11 mouse cellular contexts compared by ENCODE assay signal in genomic region chr2:33583317-33583716, GRCm38 (mm10). TPM values are rescaled to one million over a fixed set of nuclear protein-coding genes. Genes with fewer than 3 reads are reported as not detected.
DNase-seq lines count a peak whose midpoint lies in the region; ATAC-seq and TF ChIP-seq lines count a peak whose summit lies in the region.
"Had no signal": no experiment of that assay in that cellular context is flagged by ENCODE, and none has a peak within 500 bp of the region (broad histone marks: within the 10 kb centered on the region; RNA-seq: fewer than 3 reads in every experiment).

No protein-coding gene starts in this region.

- H3K4me1 ChIP-seq in heart, adult 2 months (ENCODE audit: control insufficient read depth, insufficient read depth, low read length): no peaks in the 10 kb centered on the region
- H3K4me1 ChIP-seq in limb, embryonic 12.5 days (replicated peaks): peaks cover 88% of the 10 kb centered on the region
- H3K4me1 ChIP-seq in stomach, embryonic 15.5 days: peaks cover 35% of the 10 kb centered on the region

- H3K27me3 ChIP-seq in heart, adult 2 months (ENCODE audit: control insufficient read depth, insufficient read depth, low read length): peaks cover 3% of the 10 kb centered on the region
- peaks cover 56% of the 10 kb centered on the region for H3K27me3 ChIP-seq in limb, embryonic 12.5 days
- peaks cover 60% of the 10 kb centered on the region for H3K27me3 ChIP-seq in stomach, embryonic 15.5 days (replicated peaks)

- peak overlapping the region; percentile 54; the same call in 1 of the 2 replicates for H3K4me2 ChIP-seq in limb, embryonic 12.5 days
- no peak overlapping the region for H3K4me2 ChIP-seq in stomach, embryonic 15.5 days
- H3K4me2 ChIP-seq: liver, embryonic 15.5 days had no signal

- intact Hi-C loops in heart, adult 2 months (cut with DNase I): no loop called here
- intact Hi-C loops in heart, postnatal 25 days (cut with DNase I): no loop called here

- no peaks in the 10 kb centered on the region for H3K79me2 ChIP-seq in heart, adult 2 months (replicated peaks; ENCODE audit: control insufficient read depth, insufficient read depth, low read length)

- no peaks in the 10 kb centered on the region for H3K36me3 ChIP-seq in heart, adult 2 months (ENCODE audit: control insufficient read depth, insufficient read depth, low read length)
- no peaks in the 10 kb centered on the region for H3K36me3 ChIP-seq in limb, embryonic 12.5 days
- H3K36me3 ChIP-seq in stomach, embryonic 15.5 days: no peaks in the 10 kb centered on the region
- H3K36me3 ChIP-seq: liver, embryonic 15.5 days had no signal

- TF ChIP-seq POLR2A in heart, adult 2 months (IDR thresholded peaks at IDR 0.05; ENCODE audit: insufficient read depth, low read depth, low read length): no peak

- TF ChIP-seq EP300 in heart, adult 2 months (IDR thresholded peaks at IDR 0.05; ENCODE audit: insufficient read depth, low read depth, low read length): no peak

- no peak for DNase-seq in heart, adult 2 months
- no peak for DNase-seq in heart, postnatal 25 days (ENCODE audit: low spot score)
- peak; percentile 55 for DNase-seq in testis, postnatal 10 days (ENCODE audit: low spot score)
- no peak for DNase-seq in testis, postnatal 14 days (ENCODE audit: low spot score)
- no peak for DNase-seq in layer of hippocampus, adult 9-10 months (ENCODE audit: low spot score)
- no peak for DNase-seq in spleen, postnatal 10 days (ENCODE audit: low spot score in 2 of 2)
- DNase-seq: kidney, adult 11 months had no signal

- ATAC-seq in limb, embryonic 12.5 days (ENCODE audit: insufficient number of reproducible peaks, insufficient read depth, low FRiP score, low TSS enrichment, low read depth): no peak
- ATAC-seq in stomach, embryonic 15.5 days (ENCODE audit: insufficient read depth, low FRiP score, low read depth): peak; percentile 14; the same call in 1 of the 2 replicates

- no peak overlapping the region for H3K4me3 ChIP-seq in heart, adult 2 months
- H3K4me3 ChIP-seq in limb, embryonic 12.5 days (replicated peaks): no peak overlapping the region
- no peak overlapping the region for H3K4me3 ChIP-seq in stomach, embryonic 15.5 days (replicated peaks)
- H3K4me3 ChIP-seq: liver, embryonic 15.5 days had no signal

- H3K9ac ChIP-seq in heart, adult 2 months (ENCODE audit: low read depth, low read length): no peak overlapping the region
- H3K9ac ChIP-seq in limb, embryonic 12.5 days (replicated peaks): no peak overlapping the region; the same call in 1 of the 2 replicates
- H3K9ac ChIP-seq in stomach, embryonic 15.5 days: no peak overlapping the region
- H3K9ac ChIP-seq: liver, embryonic 15.5 days had no signal

- no peak overlapping the region for H3K27ac ChIP-seq in heart, adult 2 months
- H3K27ac ChIP-seq in limb, embryonic 12.5 days: no peak overlapping the region; the same call in none of the 2 replicates
- H3K27ac ChIP-seq in stomach, embryonic 15.5 days: no peak overlapping the region
- H3K27ac ChIP-seq: liver, embryonic 15.5 days had no signal

- peak; percentile 36 for TF ChIP-seq CTCF in heart, adult 2 months (IDR thresholded peaks at IDR 0.05)

- H3K9me3 ChIP-seq in limb, embryonic 12.5 days: no peaks in the 10 kb centered on the region
- H3K9me3 ChIP-seq in stomach, embryonic 15.5 days: no peaks in the 10 kb centered on the region
- H3K9me3 ChIP-seq: liver, embryonic 15.5 days had no signal

- 19% methylated on average over 4 of the region's 4 CpGs for WGBS in heart, adult 2 months
- 11% methylated on average over 4 of the region's 4 CpGs for WGBS in limb, embryonic 12.5 days
- WGBS in stomach, embryonic 15.5 days: 11% methylated on average over 4 of the region's 4 CpGs

RNA-seq across cellular contexts. Expression of gene Lmx1b, which starts 57.0 kb away (rescaled TPM):
- under 1 TPM in 1 of 2 experiments, not detected in 1; 0.18 TPM for total RNA-seq in heart, adult 2 months (2021)
- 0.06 and 0.08 TPM in 2 replicates for polyA plus RNA-seq in heart, adult 2 months (2012; rRNA removed)
- total RNA-seq in heart, postnatal 25 days (2021): under 1 TPM; 0.17 to 0.21 TPM
- polyA plus RNA-seq in limb, embryonic 12.5 days (2016; fragmentation: Nextera tagmentation; extraction: Ambion mirVana): 8.6 and 9.9 TPM in 2 replicates
- polyA plus RNA-seq in stomach, embryonic 15.5 days (2015; fragmentation: Nextera tagmentation; extraction: Ambion mirVana): 0.04 and 0.09 TPM in 2 replicates
- total RNA-seq: neutrophil, adult 5-6 weeks had no signal
- polyA plus RNA-seq: liver, embryonic 15.5 days had no signal
